Mouse (Mus musculus) intestine, embryonic 16.5 days (tissue): ENCODE results near the gene Kif5a. TPM values are rescaled to one million over a fixed set of nuclear protein-coding genes. Genes with fewer than 3 reads are reported as not detected.
A peak's percentile ranks its signal among the peaks of the same experiment; 100 is the strongest.

Source experiments
- ATAC-seq: fragments of 200-750 bp; cut with Nextera tagmentation; 2 replicates; pipeline ENCODE4 v1.8.0; 2017; ENCODE audit warnings: moderate TSS enrichment, moderate library complexity
- H3K27ac ChIP-seq: fragments of 300-500 bp; sonication (generic); 2 replicates; pipeline ENCODE4 v1.5.1; 2014; ENCODE audit warnings: mild to moderate bottlenecking, low read length
- H3K27me3 ChIP-seq: fragments of 300-500 bp; sonication (generic); replicated peaks from 2 replicates; pipeline ENCODE4 v1.6.1; 2014; ENCODE audit warnings: low read length, control low read depth, mixed read lengths; ENCODE audit not compliant: control insufficient read depth, insufficient read depth
- H3K36me3 ChIP-seq: fragments of 300-500 bp; sonication (generic); 2 replicates; pipeline ENCODE4 v1.6.1; 2014; ENCODE audit warnings: low read length, control low read depth; ENCODE audit not compliant: control insufficient read depth, insufficient read depth
- H3K4me1 ChIP-seq: fragments of 300-500 bp; sonication (generic); 2 replicates; pipeline ENCODE4 v1.6.1; 2014; ENCODE audit warnings: low read length, control low read depth, mixed read lengths; ENCODE audit not compliant: control insufficient read depth, insufficient read depth
- H3K4me2 ChIP-seq: fragments of 300-500 bp; sonication (generic); 2 replicates; pipeline ENCODE4 v1.6.1; 2014; ENCODE audit warnings: low read depth, low read length, control low read depth
- H3K4me3 ChIP-seq: fragments of 300-500 bp; sonication (generic); 2 replicates; pipeline ENCODE4 v1.5.1; 2014; ENCODE audit warnings: mild to moderate bottlenecking, low read length
- H3K9ac ChIP-seq: fragments of 300-500 bp; sonication (generic); 2 replicates; pipeline ENCODE4 v1.6.1; 2014; ENCODE audit warnings: low read depth, low read length
- H3K9me3 ChIP-seq: fragments of 300-500 bp; sonication (generic); 2 replicates; pipeline ENCODE4 v1.6.1; 2016; ENCODE audit warnings: low read length, control low read depth; ENCODE audit not compliant: control insufficient read depth
- WGBS: fragments of 180-500 bp; shearing (Covaris S2); extraction: QIAGEN DNeasy Blood & Tissue Kit; methylation state at CpG from one replicate; pipeline ENCODE4 v1.1.7; 2014; 5-methylcytosine and 5-hydroxymethylcytosine counted together
- polyA plus RNA-seq: library from polyadenylated mRNA; unstranded; fragments of >200 nt; fragmentation: Nextera tagmentation; extraction: Ambion mirVana; gene quantifications from 2 replicates; pipeline ENCODE4 v1.2.1, GENCODE M21; 2015

The Kif5a gene
- polyA plus RNA-seq, 1 experiment from 2014 or later: 5.2 TPM

DNA sequence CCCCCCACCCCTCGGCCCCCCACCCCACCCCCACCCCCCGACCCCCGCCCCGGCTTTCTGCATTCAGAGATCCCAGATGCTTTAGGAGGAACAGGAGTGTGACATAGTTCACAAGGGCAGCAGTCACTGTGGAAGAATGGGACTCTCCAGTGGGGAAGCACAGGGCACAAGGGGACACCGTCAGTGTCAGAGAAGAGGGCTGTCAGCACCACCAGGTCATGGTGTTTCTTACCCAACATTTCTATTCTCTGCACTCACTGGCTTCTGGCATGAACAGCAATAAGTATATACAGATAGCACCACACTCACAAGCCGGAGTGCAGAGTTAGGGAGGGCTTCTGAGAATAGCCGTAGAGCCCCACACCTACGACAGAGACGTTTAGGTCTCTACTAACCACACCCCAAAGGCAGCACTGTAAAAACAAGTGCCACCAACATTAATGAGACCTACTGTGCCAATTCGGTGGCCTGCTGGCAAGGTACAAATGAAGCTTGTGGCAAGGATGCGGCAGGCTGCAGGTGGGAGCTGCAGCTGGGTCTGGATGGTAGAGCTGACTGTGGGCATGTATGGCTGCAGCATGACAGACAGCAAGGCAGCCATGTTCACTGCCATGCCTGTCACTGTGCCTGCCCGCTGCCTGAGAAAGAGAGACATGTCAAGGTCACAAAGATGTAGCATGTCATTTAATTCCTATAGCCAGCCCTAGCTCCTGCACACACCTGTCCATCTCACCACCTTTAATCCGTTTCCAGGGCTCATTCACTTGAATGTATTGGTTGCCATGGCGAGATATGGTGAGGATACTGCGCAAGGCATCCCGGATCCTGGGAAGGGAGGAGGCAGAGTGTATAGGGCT is 34.1 kb upstream of the Kif5a start:
- 89% methylated on average over 16 of the region's 16 CpGs for WGBS
- Histone ChIP-seq H3K27me3 (no peaks in the 10 kb centered on the region), H3K4me1 (peaks cover 7% of the 10 kb centered on the region), H3K4me3 (no peak overlapping the region), H3K9ac (no peak overlapping the region), H3K9me3 (no peaks in the 10 kb centered on the region), H3K27ac (no peak overlapping the region), H3K4me2 (no peak overlapping the region), H3K36me3 (peaks cover 25% of the 10 kb centered on the region)
- no peak for ATAC-seq

DNA sequence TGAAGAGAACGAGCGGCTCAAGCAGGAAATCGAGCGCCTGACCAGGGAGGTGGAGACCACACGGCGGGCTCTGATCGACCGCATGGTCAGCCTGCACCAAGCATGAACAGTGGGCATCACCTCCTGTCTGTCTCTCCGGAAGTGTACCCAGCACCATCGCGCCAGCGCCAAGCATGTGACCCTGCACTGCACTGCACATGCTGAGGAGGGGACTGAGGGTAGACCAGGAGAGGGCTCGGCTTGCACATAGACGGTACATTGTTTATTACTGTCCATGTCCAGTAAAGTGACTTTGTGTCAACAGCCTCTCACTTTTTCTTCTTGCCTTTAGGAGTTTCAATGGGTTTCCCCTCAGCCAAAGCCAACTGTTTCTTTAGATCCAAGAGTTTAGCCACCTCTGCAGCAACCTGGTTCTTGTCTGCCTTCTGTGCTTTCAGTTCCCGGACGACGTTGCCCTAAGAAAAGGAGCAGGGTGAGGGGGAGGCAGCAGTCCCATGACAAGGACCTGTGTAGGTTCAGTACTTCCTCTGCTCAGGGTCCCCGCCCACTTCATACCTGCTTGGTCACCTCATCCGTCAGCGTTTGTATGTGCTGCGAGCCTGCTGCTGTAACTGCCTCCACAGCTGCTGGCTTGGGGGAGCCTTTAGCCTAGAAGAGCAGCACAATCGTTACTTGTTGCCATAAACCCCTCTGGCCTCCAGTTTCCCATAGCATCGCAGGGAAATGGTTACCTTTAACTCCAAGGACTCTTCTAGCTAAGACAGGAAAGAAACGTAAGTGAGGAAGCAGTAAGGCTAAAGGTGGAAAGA is 33.0 kb upstream of the Kif5a start:
- H3K4me1 ChIP-seq: peaks cover 15% of the 10 kb centered on the region
- no peaks in the 10 kb centered on the region for H3K27me3 ChIP-seq
- no peak overlapping the region for H3K27ac ChIP-seq
- no peak overlapping the region for H3K4me3 ChIP-seq
- no peaks in the 10 kb centered on the region for H3K9me3 ChIP-seq
- no peak overlapping the region for H3K4me2 ChIP-seq
- no peak for ATAC-seq
- H3K9ac ChIP-seq: no peak overlapping the region
- H3K36me3 ChIP-seq: peaks cover 20% of the 10 kb centered on the region
- 82% methylated on average over 24 of the region's 24 CpGs for WGBS

DNA sequence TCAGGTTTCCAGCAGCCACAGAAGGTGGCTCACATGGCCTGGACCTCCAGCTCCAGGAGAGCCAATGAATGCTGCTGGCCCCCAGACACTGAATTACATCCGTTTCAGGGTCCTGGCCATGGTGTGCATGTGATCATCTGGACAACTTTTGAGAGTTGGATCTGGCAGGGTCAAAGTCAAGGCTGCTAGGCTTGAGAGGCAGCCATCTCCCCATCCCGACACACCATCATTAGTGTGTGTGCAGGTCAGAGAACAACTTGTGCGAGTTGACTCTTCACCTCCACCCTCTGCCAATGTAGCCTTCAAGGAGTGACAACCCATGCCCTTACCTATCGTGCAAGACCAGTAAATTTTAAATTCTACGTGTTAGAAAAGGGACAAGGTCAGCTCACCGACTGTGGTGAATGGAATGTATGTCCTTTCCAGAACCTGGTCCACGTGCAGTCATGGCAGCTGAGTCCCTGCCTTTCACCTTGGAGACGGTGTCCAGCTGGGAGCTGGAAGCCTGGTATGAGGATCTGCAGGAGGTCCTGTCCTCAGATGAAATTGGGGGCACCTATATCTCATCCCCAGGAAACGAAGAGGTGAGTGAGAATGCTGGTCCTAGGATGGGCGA is 31.9 kb upstream of the Kif5a start:
- Histone ChIP-seq H3K27ac (no peak overlapping the region), H3K4me3 (no peak overlapping the region), H3K27me3 (no peaks in the 10 kb centered on the region), H3K4me1 (peaks cover 16% of the 10 kb centered on the region), H3K9ac (no peak overlapping the region), H3K36me3 (peaks cover 20% of the 10 kb centered on the region), H3K4me2 (no peak overlapping the region), H3K9me3 (no peaks in the 10 kb centered on the region)
- ATAC-seq: no peak
- 88% methylated on average over 10 of the region's 10 CpGs for WGBS

DNA sequence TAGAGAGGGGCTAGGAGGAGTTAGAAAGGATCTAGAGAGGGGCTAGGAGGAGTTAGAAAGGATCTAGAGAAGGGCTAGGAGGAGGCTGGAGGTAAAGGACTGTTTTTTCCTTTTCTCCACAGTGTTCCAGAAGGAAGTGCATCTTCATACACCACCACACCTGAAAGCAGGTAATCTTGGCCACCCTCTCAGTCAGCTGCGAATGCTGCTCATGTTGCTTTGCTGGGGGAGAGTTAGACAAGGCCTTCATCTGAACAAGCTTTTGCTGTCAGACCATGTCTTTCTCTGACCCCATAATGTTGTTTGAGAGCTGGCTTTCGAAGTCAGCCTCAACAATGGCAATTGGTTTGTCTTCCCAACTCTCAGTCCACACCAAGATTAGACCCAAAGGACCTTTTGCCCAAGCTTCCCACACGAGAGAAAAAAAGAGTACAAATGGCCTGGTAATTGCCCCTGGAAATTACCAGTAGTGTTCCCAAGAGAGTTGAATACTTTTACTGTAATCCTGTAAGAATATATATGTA is 30.5 kb upstream of the Kif5a start:
- H3K4me2 ChIP-seq: no peak overlapping the region
- H3K4me3 ChIP-seq: no peak overlapping the region
- no peak overlapping the region for H3K27ac ChIP-seq
- H3K9me3 ChIP-seq: no peaks in the 10 kb centered on the region
- H3K36me3 ChIP-seq: peaks cover 20% of the 10 kb centered on the region
- no peak overlapping the region for H3K9ac ChIP-seq
- peaks cover 23% of the 10 kb centered on the region for H3K4me1 ChIP-seq
- ATAC-seq: no peak
- WGBS: 81% methylated on average over 3 of the region's 3 CpGs
- H3K27me3 ChIP-seq: no peaks in the 10 kb centered on the region

DNA sequence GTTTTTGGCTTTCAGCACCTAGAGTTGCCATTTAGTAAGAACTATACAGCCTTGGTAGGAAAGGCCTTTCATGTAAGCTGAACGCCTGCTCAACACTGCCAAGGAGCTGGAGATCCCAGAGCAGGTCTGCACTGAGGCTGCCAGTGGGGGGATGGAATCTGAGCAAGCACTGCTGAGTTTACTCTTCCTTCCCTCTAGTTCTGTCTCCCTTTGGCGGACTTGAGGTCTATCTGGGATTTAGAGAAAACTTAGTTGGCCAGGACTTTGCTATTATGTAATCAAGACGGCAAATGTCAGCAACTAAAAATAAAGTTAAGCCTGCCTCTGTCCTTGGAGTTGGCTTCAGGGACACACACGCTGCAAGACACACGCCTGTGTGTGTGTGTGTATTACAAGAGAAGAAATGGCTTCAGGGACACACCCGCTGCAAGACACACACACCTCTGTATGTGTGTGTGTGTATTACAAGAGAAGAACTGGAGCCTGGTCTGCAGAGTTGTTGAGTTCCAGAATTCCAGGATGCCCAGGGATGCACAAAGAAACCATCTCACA is 29.9 kb upstream of the Kif5a start:
- H3K27me3 ChIP-seq: no peaks in the 10 kb centered on the region
- no peak for ATAC-seq
- no peaks in the 10 kb centered on the region for H3K9me3 ChIP-seq
- H3K9ac ChIP-seq: no peak overlapping the region
- H3K27ac ChIP-seq: no peak overlapping the region
- H3K4me2 ChIP-seq: 0 out of 2 replicates have a peak overlapping the region, but pooled peaks have one; percentile 72
- 75% methylated on average over 6 of the region's 6 CpGs for WGBS
- peaks cover 23% of the 10 kb centered on the region for H3K4me1 ChIP-seq
- H3K36me3 ChIP-seq: peaks cover 20% of the 10 kb centered on the region
- H3K4me3 ChIP-seq: no peak overlapping the region; the same call in 1 of the 2 replicates

DNA sequence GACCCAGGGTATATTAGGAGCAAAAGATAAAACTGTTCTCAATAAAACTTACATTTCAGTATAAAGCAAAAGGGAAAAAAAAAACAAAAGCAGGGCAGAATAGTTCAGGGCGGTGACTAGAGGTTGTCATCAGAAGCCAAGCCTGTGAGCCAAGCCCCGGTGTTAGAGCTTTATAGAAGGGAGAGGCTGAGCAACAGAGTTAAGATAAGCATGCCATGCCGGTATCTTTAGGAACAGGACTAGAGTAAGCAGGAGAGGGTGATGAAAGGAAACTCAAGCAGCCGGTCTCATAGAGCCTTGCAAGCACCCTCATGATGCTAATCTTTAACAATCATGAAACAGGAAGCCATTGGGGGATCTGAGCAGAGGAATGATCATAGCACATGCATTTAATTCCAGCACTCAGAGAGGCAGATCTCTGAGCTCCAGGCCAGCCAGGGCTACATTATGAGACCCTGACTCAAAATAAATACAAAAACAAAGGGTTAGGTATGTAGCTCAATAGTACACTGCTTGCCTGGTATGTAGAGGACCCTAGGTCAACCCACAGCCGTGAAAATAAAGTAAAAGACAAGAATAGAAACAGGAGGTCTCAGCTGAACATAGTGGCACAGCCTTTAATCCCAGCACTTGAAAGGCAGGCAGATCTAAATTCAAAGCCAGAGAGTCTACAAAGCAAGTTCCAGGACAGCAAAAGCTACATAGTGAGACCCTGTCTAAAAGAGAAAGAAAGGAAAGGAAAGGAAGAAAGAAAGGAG is 28.9 kb upstream of the Kif5a start:
- ATAC-seq: no peak
- WGBS: 31% methylated on average over 5 of the region's 5 CpGs
- Histone ChIP-seq H3K27ac (peak overlapping the region; percentile 94; the same call in 1 of the 2 replicates), H3K36me3 (peaks cover 13% of the 10 kb centered on the region; the same call in 1 of the 2 replicates), H3K4me3 (peak overlapping the region; percentile 75), H3K4me1 (peaks cover 30% of the 10 kb centered on the region), H3K4me2 (peak overlapping the region; percentile 72), H3K9ac (peak overlapping the region; percentile 82), H3K9me3 (no peaks in the 10 kb centered on the region), H3K27me3 (no peaks in the 10 kb centered on the region)

DNA sequence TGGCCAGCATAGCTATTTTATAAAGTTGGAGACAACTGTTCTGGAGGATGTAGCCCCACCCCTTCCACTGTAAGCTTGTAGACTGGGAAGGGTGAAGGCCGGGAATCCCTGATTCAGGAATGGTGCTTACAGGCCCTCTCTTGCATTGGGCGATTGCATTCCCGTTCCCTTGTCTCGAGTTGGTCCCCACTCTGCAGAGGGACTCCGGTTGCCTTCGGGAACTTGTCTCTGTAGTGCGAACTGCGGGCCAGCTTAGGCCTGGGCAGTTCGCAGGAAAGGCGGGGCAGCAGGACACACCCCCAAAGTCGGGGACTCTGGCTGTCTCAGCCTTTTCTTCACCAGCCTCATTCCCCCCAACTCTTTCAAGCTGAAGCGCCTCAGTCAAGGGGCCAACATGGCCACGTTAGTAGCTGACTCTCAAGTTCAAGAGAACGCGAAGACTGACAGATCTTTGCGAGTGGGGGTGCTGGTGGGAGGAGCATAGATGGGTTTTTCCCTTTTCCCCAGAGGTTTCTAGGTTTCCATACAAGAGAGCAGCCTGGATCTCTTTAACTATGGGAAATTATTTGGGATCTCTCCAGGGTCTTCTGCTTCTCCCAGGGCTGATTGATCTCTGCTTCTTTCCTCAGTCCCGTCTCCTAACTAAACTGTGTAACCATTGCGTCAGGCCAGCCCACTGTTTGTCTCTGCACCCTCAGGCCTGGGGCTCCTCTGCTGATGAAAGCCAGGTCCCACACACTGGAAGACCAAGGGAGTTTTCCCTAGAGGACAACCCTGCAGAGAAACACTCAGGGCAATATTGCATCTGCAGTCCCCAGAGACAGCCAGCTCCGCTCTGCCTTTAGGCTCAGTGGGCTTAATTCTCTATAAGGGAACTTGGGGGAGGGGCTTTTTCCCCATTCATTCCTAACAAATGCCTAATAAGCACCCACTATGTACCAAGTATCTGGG is 28.1 kb upstream of the Kif5a start:
- H3K36me3 ChIP-seq: peaks cover 20% of the 10 kb centered on the region
- peak overlapping the region; percentile 94 for H3K27ac ChIP-seq
- WGBS: 1% methylated on average over 19 of the region's 19 CpGs
- peak overlapping the region; percentile 82 for H3K9ac ChIP-seq
- H3K4me3 ChIP-seq: peak overlapping the region; percentile 75
- H3K9me3 ChIP-seq: no peaks in the 10 kb centered on the region
- peaks cover 38% of the 10 kb centered on the region for H3K4me1 ChIP-seq
- peak overlapping the region; percentile 72 for H3K4me2 ChIP-seq
- no peaks in the 10 kb centered on the region for H3K27me3 ChIP-seq
- ATAC-seq: peak; percentile 36
